Mouse (Mus musculus): ENCODE measurements around the gene Cxcr4. TPM values are rescaled to one million over a fixed set of nuclear protein-coding genes. Genes with fewer than 3 reads are reported as not detected.
A peak's percentile ranks its signal among the peaks of the same experiment; 100 is the strongest.

Gene Cxcr4
- total RNA-seq, 2 experiments from 2014 or later, result 11.2 to 19.1 TPM

GRCm38 (mm10) chr1:128578454-128578853, 13.6 kb downstream of the Cxcr4 start:
- DNase-seq, result no peak
- intact Hi-C loops (cut with DNase I), result no loop called here

- no peak for DNase-seq
- intact Hi-C loops (cut with DNase I), result no loop called here
Observed at GRCm38 (mm10) chr1:128575096-128575495, 17.0 kb downstream of the Cxcr4 start.

- no peak for DNase-seq
- intact Hi-C loops (cut with DNase I), result no loop called here
Observed at GRCm38 (mm10) chr1:128571033-128571432, 21.1 kb downstream of the Cxcr4 start.

- DNase-seq, result no peak
- intact Hi-C loops (cut with DNase I), result no loop called here
Observed at GRCm38 (mm10) chr1:128569992-128570648, 22.0 kb downstream of the Cxcr4 start.

- no peak for DNase-seq
- intact Hi-C loops (cut with DNase I), result no loop called here
Observed at GRCm38 (mm10) chr1:128567224-128568197, 24.6 kb downstream of the Cxcr4 start.

GRCm38 (mm10) chr1:128563905-128564304, 28.2 kb downstream of the Cxcr4 start:
- DNase-seq, result no peak

GRCm38 (mm10) chr1:128561325-128561874, 30.7 kb downstream of the Cxcr4 start:
- DNase-seq, result no peak
- intact Hi-C loops (cut with DNase I), result no loop called here

More at GRCm38 (mm10) chr1:128563905-128564304, 28.2 kb downstream of the Cxcr4 start:
- intact Hi-C loops (cut with DNase I), result no loop called here

GRCm38 (mm10) chr1:128560452-128561324, 31.4 kb downstream of the Cxcr4 start:
- intact Hi-C loops (cut with DNase I), result no loop called here
- no peak for DNase-seq

GRCm38 (mm10) chr1:128557953-128558352, 34.1 kb downstream of the Cxcr4 start:
- DNase-seq, result peak in 1 of 2 experiments; percentile 13
- intact Hi-C loops (cut with DNase I), result no loop called here

GRCm38 (mm10) chr1:128552545-128552944, 39.5 kb downstream of the Cxcr4 start:
- no peak for DNase-seq

GRCm38 (mm10) chr1:128551743-128552397, 40.2 kb downstream of the Cxcr4 start:
- intact Hi-C loops (cut with DNase I), result no loop called here
- no peak for DNase-seq

More at GRCm38 (mm10) chr1:128552545-128552944, 39.5 kb downstream of the Cxcr4 start:
- intact Hi-C loops (cut with DNase I), result no loop called here

- no peak for DNase-seq
- intact Hi-C loops (cut with DNase I), result no loop called here
Observed at GRCm38 (mm10) chr1:128549442-128549841, 42.7 kb downstream of the Cxcr4 start.

- intact Hi-C loops (cut with DNase I), result no loop called here
- DNase-seq, result no peak
Observed at GRCm38 (mm10) chr1:128549007-128549406, 43.1 kb downstream of the Cxcr4 start.

- intact Hi-C loops (cut with DNase I), result no loop called here
- DNase-seq, result no peak
Observed at GRCm38 (mm10) chr1:128548220-128548998, 43.7 kb downstream of the Cxcr4 start.

GRCm38 (mm10) chr1:128545672-128546071, 46.4 kb downstream of the Cxcr4 start:
- no peak for DNase-seq
- intact Hi-C loops (cut with DNase I), result no loop called here

GRCm38 (mm10) chr1:128543137-128543536, 49.0 kb downstream of the Cxcr4 start:
- intact Hi-C loops (cut with DNase I), result no loop called here
- DNase-seq, result no peak

GRCm38 (mm10) chr1:128542555-128542954, 49.5 kb downstream of the Cxcr4 start:
- DNase-seq, result no peak
- intact Hi-C loops (cut with DNase I), result no loop called here

GRCm38 (mm10) chr1:128540213-128540612, 51.9 kb downstream of the Cxcr4 start:
- DNase-seq, result no peak

GRCm38 (mm10) chr1:128539555-128539954, 52.5 kb downstream of the Cxcr4 start:
- DNase-seq, result no peak
- intact Hi-C loops (cut with DNase I), result no loop called here

More at GRCm38 (mm10) chr1:128540213-128540612, 51.9 kb downstream of the Cxcr4 start:
- intact Hi-C loops (cut with DNase I), result no loop called here
